Mouse (Mus musculus) v-Abl transformed pro-B cells (cell line): ENCODE data around the gene Sult3a1.
"Not testable (repeated sequence)": the region's sequence is repeated elsewhere in the genome, so short reads cannot be mapped to it uniquely, and the experiment has no call there.

ENCODE experiments used
- in situ Hi-C, 2 experiments: fragments of 400-800 bp; cut with MboI; formaldehyde crosslinking; loops; one replicate each; pipeline ENCODE4 v1.15.1; 2025; ENCODE audit not compliant: unreplicated experiment in 2 of 2

The Sult3a1 gene

DNA sequence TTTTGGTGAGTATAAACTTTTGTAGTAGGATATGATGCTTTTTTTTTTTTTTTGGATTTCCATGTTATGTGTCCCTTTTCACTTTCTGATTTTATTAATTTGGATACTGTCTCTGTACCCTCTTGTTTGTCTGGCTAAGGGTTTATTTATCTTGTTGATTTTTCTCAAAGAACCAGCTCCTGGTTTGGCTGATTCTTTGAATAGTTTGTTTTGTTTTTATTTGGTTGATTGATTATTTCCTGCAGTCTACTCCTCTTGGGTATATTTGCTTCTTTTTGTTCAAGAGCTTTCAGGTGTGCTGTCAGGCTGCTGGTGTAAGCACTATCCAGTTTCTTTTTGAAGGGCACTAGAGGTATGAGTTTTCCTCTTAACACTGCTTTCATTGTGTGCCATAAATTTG lies at the start of gene Sult3a1:
Sult3a1 (plus strand) TSS at position 301 of the 400 bp plus-strand sequence.
- in situ Hi-C loops, result no loop called here

DNA sequence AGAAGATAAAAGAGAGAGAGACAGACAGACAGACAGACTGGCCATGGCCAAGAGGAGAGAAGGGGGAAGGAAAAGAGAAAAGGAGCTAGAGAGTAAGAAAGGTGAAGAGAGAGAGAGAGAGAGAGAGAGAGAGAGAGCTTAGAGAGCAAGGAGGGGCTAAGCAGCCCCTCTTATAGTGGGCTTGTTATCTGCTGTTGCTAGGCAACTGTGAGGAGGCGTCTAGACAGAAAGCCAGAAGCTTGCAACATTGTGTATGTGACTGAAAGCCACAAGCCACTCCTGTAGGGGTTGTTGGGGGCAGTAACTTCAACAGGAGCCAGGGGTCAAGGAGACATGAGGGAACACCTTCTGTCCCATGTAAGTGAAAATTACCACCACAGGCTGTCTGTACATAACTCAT lies 45.7 kb upstream of the Sult3a1 start:
- in situ Hi-C loops, result no loop called here

GRCm38 (mm10) chr10:33814266-33814665 lies 43.3 kb upstream of the Sult3a1 start:
- in situ Hi-C loops, result no loop called here

DNA sequence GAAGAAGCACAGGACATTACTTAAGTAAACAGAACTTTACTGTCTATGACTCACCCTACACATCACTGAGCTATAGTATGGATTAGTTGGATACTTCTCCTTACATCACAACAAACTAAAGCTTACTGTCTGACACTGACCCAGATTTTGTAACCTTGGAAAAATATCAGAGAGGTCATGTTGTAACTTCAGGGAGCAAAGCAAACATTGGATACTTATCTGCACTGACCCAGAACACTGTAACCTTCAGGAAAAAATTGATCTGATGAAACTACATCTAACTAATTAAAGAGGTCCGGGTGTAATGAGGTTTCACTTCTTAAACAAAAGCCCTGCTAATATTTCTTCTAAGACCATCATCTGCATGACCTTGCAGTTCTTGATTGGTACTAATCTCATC lies 40.6 kb upstream of the Sult3a1 start:
- in situ Hi-C loops, result no loop called here

- in situ Hi-C loops, result no loop called here
Observed at GRCm38 (mm10) chr10:33820892-33821291, 36.6 kb upstream of the Sult3a1 start.

DNA sequence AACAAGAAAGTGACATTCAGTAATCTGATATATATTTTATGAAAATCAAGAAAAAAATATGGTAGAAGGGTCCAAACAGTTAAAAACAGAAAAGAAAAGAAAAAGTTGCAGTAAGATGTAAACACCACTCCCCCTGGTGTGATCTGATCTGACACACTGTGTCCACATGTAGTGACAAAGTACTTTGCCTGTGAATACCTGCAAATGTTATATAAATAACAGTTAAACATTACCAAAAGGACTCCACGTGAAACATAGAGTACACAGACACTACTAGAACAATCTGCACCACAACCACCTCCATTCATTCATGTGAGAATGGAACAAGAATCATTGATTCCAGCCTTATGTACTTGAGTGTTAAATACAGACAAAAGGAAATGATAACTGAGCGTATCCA lies 8.5 kb downstream of the Sult3a1 start:
- in situ Hi-C loops, result no loop called here

DNA sequence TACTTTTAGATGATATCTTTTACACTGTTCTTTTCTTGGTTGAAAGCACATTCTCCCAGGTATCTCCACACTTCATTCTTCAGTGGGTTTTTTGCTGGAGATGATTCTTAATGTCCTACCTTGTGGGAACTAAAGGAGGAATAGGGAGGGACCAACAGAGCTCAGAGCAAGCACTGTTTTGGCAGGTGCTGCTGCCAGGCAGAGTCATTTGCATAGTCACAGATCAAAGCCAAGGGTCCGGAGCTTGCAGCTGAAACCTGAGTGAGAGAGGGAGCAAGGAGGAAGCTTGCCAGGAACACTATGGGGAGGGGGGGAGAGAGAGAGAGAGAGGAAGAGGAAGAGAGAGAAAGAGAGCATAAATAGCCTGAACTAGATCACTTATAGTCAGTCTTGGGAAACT lies 12.9 kb downstream of the Sult3a1 start:
- in situ Hi-C loops, result no loop called here

GRCm38 (mm10) chr10:33872672-33873398 lies 15.3 kb downstream of the Sult3a1 start:
- in situ Hi-C loops, result no loop called here

DNA sequence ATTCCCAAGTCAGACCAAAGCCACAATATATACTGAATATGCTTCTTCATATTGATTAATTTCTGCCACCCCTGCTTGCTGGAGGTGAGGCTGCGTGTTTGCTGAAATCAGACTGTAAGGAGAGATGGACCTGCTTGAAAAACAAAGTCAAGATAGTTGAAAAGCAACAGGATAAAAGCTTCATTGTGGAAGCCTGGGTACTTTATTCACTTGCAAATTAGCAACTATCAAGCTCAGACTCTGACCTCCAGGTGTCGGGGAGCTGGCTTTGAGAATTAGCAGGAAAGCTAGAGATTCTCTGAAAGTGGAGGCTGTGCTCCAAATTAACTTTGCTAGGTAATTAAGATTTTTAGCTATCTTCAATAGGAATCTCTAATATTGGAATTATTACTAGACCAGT lies 24.9 kb downstream of the Sult3a1 start:
- in situ Hi-C loops, result not testable (repeated sequence)

GRCm38 (mm10) chr10:33901520-33901919 lies 44.0 kb downstream of the Sult3a1 start:
- in situ Hi-C loops, result not testable (repeated sequence)

- in situ Hi-C loops, result no loop called here
Observed at GRCm38 (mm10) chr10:33904530-33905481, 47.3 kb downstream of the Sult3a1 start, which contains the start of gene Rsph4a. Rsph4a (plus strand) TSS chr10:33905111.

DNA sequence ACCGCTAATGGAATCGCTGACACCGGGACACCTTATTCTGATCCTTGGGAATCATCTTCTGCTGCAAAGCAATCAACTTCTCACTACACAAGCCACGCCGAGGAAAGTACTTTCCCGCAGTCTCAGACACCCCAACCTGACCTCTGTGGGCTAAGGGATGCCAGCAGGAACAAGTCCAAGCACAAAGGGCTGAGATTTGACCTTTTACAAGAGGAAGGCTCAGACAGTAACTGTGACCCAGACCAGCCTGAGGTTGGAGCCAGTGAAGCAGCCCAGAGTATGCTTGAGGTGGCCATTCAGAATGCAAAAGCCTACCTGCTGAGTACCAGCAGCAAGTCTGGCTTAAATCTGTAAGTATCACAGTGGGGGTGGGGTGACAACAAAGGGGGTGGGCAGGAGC lies 48.0 kb downstream of the Sult3a1 start:
- in situ Hi-C loops, result no loop called here
